Mouse (Mus musculus): Measurements from ENCODE around the gene Elfn1.
"Not testable (repeated sequence)": the region's sequence is repeated elsewhere in the genome, so short reads cannot be mapped to it uniquely, and the experiment has no call there.

Elfn1 gene

GRCm38 (mm10) chr5:139977476-139977875 lies 69.7 kb downstream of the Elfn1 start:
- DNase-seq, result no peak

- DNase-seq, result no peak
Observed at GRCm38 (mm10) chr5:139978525-139979276, 71.0 kb downstream of the Elfn1 start.

- no peak for DNase-seq
Observed at GRCm38 (mm10) chr5:139979371-139979770, 71.6 kb downstream of the Elfn1 start.

DNA sequence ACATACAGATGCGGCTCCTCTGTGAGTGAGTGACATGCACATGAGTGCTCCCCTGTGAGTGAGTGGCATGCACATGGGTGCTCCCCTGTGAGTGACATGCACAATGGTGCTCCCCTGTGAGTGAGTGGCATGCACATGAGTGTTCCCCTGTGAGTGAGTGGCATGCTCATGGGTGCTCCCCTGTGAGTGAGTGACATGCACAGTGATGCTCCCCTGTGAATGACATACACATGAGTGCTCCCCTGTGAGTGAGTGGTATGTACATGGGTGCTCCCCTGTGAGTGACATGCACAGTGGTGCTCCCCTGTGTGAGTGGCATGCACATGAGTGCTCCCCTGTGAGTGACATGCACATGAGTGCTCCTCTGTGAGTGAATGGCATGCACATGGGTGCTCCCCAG lies 74.2 kb downstream of the Elfn1 start:
- DNase-seq, result no peak

DNA sequence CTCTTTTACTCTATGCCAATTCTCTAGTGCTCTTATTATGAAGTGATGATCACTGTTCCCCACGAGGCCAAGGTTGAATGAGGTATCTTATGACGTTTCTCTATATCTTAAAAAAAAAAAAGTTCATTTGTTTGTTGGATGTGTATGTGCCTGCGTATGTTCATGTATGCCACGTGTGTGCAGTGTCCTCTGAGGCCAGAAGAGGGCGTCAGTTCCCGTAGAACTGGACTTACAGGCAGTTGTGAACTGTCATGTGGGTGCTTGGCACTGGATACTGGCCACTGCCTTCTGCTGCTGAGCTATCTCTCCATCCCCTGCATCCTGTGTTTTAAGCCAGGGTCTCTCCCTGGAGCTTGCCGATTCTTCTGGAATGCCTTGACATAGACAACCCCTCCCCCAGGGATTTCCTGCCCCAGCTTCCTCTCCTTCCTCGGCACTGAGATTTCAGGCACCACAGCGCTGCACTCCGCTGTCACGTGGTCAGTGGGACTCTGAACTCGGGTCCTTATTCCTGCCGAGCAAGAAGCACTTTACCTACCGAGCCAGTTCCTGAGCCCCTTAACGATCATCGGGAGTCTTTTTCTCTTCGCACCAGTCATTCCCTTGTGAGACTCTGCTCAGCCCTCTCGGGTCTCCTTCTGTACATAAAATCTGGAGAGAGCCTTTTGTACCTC lies 77.5 kb downstream of the Elfn1 start:
- DNase-seq, result no peak

DNA sequence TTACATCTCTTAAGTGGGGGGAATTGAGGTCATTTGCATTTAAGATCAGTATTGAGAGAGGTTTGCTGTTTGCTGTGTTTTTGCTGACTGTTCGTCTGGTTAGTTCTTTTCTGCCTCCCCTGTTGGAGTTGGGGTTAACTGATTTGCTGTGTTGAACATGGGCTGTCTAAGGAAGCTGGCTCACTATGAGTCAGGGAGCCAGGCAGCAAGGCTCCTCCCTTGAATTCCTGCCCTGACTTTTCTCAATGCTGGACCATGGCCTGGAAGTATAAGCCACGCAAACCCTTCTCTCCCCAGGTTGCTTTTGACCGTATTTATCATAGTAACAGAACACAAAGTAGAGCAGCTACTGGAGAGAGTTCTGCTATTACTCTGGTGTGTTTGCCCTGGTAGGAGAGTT lies 83.8 kb downstream of the Elfn1 start:
- no peak for DNase-seq

DNA sequence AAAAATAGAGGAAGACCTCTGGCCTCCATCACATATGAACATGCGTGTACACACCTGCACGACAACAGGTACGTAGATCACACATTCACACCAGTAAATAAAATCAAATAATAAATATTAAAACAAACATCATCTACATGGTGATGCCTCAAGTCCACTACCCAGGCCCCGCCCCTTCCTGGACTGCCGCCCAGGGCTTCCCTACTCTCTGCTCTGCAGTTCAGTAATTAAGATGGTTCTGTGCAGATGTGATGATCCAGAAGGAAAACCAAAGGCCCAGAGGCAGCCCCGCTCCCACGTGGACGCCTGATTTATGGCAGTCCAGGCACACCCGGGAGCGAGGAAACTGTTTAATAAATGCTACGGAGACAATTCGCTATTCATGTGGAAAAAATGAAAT lies 90.6 kb downstream of the Elfn1 start:
- DNase-seq, result not testable (repeated sequence)

DNA sequence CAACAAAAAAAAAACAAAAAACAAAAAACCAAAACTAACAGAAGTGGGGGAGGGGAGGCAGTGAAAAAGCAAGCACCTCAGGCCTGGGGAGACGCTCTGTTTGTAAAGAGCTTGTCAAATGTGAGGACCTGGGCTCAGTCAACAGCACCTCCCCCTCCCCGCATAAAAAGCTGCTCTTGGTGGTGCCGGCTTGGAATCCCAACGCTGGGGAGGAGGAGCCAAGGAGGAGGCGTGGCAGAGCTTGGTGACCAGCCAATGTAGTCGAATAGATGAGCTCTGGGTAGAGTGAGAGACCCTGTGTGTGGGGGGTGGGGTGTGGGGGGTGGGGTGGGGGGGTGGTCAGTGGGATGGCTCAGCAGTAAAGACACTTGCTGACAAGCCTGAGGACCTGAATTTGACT lies 91.2 kb downstream of the Elfn1 start:
- DNase-seq, result no peak

GRCm38 (mm10) chr5:140002541-140002940 lies 94.8 kb downstream of the Elfn1 start:
- DNase-seq, result no peak

DNA sequence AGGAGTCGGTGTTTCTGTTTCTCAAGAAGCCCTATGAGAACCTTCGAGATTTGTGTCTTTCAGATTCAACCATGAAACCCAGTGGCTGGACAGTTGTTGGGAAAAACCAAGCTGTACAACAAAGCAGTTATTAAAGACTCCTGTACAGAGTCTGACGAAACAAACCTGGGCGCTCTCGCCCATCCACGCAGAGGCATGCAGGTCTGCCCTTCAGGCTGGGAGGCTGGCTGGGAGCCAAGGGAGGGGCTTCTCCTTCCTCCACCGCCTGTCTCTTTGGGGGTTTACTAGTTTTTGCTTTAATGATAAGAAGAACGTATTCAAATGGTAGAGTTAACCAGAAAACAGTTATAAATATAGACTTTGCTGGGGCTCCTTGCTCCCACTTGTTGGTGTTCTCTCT lies 99.1 kb downstream of the Elfn1 start:
- no peak for DNase-seq

DNA sequence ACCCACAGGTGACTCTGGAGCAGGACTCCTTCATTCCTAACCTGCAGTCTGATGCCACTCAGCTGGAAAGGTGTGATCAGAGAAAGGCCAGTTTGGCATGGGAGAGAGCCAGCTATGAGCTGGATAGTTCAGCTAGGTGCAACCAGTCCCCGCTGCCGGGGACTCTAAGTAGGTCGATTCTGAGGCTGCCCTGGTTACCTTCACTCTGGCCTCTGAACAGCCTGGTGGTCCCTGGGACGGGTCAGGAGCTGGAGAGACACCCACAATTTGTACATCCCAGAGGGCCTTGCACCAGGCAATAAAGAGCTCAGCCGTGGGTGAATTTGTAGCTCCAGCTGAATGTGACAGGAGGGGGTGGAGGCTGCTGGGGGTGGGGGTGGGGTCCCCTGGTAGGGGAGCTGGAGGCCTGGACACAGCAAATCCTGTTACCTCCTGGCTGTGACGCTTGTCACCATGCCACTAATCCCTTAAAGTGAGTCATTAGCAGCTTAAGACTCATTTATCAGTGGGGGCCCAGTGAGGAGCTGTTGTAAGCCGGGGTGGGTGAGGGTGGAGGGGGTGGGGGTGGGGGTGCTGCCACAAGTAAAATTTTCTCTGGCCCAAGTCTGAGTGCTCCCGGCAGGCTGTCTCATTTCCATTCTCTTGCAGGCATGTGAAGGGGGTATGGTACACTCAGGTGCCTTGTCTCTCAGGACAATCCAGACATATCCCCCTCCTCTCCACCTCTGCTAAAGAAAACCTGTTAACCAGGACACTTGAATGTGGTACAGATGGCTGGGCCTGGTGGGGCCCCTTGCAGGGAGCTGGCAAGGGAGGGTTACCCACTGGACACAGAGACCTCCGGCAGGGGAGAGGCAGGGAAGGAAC lies 100.1 kb downstream of the Elfn1 start:
- DNase-seq, result no peak

DNA sequence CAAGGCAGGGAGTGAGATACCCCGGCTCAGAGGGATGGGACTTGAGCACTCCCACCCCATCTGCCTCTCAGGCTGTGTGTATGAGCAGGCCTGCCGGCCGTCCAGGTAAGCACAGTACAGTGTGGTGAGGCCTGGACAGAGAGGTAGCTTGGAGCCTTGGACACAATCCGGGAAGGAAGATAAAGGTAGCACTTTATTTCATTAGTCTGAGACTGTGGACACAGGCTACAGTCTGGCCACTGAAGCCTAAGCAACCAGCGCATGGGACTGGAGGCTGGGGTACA lies 100.7 kb downstream of the Elfn1 start:
- DNase-seq, result no peak

DNA sequence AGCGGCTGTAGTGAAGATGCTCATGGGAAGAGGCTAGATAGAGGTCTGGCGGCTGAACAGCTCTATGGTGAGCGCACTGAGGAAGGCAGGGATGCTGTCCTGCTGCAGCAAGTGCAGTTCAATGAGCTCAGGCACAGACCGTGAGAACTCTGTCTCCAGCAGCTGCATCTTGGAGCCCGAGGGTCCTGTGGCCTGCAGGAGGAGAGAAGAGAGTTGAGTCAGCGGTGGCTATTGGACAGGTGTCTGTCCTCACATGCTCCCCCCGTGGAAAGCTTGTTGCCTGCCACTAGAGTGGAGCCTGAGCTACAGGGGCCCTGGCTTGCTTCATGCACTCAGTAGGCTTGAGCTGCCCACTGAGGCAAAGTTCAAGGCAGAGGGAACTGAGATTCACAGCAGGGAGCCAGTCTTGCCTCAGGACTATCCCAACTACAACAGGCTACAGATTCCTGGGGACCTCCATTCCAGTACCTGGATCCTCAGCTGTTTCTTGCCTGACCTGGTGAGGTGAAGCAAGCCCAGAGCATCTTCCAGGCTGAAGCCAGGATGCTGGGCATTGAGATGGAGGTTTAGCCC lies 101.4 kb downstream of the Elfn1 start:
- no peak for DNase-seq

DNA sequence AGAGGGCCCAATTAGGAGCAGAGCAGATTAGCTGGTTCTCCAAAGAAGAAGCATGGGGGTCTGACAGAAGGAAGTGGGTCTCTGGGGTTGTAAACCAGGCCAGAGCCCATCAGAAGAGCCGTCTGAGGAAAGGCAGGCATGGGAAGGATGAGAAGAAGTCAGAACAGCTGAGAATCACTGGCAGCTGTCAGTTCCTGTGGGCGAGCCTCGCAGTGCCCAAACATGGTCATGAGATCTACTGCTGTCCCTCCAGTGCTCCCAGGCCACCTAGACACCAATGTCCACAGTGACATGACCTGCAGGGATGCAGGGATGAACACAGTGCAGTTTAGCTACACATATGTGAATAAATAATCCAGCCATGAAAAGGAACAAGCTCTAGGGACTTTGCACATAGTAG lies 102.7 kb downstream of the Elfn1 start:
- DNase-seq, result no peak

DNA sequence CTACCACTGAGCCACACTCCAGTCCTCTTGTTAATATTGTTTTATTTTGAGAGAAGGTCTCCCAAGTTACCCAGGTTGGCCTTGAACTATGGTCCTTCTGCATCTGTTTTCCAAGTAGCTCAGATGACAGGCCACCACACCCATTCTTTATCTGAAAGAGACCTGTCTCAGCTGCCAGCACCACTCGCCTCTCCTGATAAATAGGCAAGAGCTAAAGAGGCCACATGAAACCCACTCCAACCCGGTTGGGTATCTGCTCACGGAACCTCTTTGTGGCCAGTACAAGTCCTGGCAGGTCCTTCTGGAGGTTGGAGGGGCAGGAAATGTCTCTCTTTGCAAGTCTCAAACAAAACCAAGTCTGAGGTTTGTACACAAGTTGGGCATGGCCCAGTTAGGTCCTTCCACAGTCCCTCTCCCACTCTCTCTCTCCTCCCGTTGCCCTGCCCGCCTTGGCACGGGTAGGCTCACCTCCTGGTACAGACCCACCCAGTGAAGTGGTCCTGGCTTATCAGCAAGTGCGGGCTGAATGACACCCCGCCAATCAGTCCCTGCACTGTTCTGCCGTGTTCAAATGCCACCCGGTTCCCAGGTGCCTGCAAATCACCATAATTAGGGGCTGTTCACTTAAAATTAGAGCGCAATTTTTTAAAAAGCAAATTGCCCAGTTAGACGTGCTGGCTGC lies 104.7 kb downstream of the Elfn1 start:
- DNase-seq, result no peak

DNA sequence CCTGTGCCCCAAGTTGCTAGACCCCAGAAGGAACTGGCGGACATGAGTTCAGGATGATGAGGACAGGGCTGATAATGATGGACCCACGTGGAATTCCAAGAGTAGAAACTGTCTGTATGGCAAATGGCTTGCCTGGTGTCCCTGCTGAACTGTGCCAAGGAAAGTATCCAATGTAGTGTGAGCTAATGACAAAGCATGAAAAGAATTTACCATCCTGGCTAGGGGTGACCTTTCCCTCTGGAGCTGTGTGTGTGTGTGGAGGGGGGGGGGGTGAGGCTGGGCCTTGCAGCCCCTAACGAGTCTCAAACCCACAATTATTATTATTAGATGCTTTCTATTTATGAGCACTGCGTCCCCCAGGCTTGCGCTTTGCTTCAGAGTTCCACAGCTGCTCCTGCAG lies 105.9 kb downstream of the Elfn1 start:
- no peak for DNase-seq

DNA sequence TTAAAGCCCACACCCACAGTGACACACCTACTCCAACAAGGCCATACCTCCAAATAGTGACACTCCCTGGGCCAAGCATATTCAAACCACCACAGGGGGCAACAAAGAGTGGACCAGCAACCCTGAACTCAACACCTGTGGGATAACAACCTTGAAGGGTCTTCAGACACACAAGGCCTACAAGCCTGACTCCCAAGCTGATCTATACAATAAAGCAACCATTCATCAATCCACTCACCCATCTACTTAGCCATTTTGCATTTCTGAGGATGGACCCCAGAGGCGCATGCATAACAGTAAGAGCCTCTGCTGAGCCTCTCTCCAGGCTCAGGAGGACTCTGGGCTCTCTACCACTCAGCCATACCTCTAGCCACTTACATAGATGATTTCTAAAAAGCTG lies 109.2 kb downstream of the Elfn1 start:
- DNase-seq, result no peak

DNA sequence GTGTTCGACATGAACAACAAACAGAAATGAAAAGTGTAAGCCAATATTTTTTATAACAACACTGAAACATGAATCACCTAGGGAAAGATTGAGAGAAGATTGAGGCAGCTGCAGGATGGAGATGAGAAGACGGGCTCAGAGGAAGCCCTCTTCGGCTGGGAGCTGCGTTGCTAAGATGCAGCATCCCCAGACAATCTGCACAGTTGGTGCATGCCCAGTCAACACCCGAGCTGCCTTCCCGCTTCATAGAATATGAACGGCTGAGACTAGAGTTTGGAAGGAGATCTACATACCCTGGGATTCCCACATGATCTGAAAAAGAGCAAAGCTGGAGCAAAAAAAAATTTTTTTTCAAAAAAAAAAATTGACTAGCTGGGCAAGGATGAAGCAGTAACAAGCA lies 111.0 kb downstream of the Elfn1 start:
- no peak for DNase-seq

GRCm38 (mm10) chr5:140019616-140020015 lies 111.9 kb downstream of the Elfn1 start:
- DNase-seq, result no peak

DNA sequence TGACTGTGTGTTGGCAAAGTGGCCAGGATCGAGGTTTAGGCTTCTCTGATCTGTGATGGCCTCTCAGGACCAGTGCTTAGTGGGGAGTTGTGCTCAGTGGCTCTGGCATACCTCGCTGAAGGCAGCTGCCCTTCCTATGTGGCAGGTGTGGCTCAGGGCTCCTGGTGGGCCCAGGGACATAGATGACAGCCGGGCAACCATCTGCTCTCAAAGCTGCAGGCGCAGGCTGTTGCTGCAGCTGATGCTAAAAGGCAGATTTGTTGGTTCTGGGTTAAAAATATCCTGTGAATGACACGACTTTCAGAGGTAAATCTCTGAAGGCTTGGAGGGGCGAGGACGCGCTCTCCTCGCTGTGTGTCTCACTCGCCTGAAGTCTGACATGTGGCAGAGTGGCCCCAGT lies 114.0 kb downstream of the Elfn1 start:
- DNase-seq, result peak; percentile 54 to 63

- DNase-seq, result no peak
Observed at GRCm38 (mm10) chr5:140022861-140023260, 115.1 kb downstream of the Elfn1 start.

DNA sequence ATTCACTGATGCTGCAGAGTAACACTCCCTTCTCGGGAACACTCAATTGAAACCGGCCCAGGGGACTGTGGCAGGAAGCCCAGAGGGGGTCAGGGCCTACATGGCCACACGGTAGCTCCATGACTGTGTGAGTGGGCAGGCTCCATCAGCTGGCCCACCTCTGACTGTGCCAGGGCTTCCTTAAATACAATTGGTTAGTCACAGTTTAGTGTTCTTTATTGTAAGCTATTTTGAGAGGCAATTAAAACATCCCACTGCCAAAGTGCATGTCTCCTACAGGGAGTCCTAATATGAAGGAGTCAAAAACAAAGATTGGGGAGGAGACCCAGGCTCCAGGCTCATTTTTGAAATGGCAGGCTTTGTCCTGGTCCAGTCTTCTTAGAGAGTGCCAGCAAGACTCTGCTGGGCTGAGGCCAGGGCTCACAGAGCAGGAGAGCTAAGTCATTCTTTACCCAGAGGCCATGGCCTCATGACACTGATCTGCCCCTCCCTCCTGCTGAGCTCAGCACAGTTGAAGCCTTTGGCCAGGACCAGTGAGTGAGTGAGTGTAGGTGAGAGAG lies 116.3 kb downstream of the Elfn1 start:
- DNase-seq, result peak; percentile 15 to 26
